Mouse (Mus musculus): ENCODE data around the gene Gm40193. TPM values are rescaled to one million over a fixed set of nuclear protein-coding genes. Genes with fewer than 3 reads are reported as not detected.

Gene Gm40193
- polyA plus RNA-seq, 1 experiment, result not detected

DNA sequence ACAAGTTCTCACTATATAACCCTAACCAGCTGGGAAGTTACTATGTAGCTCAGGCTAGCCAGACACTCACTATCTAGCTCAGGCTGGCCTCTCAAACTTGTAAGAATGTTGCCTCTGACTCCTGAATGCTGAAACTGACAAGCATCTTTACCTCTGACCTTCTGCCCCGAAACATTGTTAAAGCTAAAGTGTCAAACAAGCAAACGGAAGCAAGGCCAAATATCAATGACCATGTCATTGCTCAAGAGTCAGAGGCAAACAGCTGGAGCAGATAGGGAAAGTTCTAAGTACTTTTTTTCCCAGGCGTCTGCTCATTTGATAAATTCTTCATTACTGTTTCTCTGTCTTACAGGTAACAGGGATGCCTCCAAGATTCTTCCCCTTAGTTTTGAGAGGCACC, 30.7 kb downstream of the Gm40193 start:
- TF ChIP-seq POLR2A (IDR thresholded peaks at IDR 0.05; ENCODE audit: borderline replicate concordance, extremely low read depth, insufficient read depth, insufficient read length, poor library complexity, severe bottlenecking) (no peak), CTCF (IDR thresholded peaks at IDR 0.05; ENCODE audit: borderline replicate concordance, extremely low read depth, insufficient read depth, insufficient read length) (no peak)
- no peak for DNase-seq (ENCODE audit: low read depth)

- TF ChIP-seq POLR2A (IDR thresholded peaks at IDR 0.05; ENCODE audit: borderline replicate concordance, extremely low read depth, insufficient read depth, insufficient read length, poor library complexity, severe bottlenecking) (no peak), CTCF (IDR thresholded peaks at IDR 0.05; ENCODE audit: borderline replicate concordance, extremely low read depth, insufficient read depth, insufficient read length) (no peak)
- no peak for DNase-seq (ENCODE audit: low read depth)
Observed at GRCm38 (mm10) chr11:70500476-70500812, 32.3 kb downstream of the Gm40193 start.

- 0 out of 2 replicates have a peak, but pooled peaks have one; percentile 4 for TF ChIP-seq CTCF (IDR thresholded peaks at IDR 0.05; ENCODE audit: borderline replicate concordance, extremely low read depth, insufficient read depth, insufficient read length)
- no peak for TF ChIP-seq POLR2A (IDR thresholded peaks at IDR 0.05; ENCODE audit: borderline replicate concordance, extremely low read depth, insufficient read depth, insufficient read length, poor library complexity, severe bottlenecking)
- DNase-seq (ENCODE audit: low read depth), result no peak
Observed at GRCm38 (mm10) chr11:70499566-70500475, 32.9 kb downstream of the Gm40193 start.

DNA sequence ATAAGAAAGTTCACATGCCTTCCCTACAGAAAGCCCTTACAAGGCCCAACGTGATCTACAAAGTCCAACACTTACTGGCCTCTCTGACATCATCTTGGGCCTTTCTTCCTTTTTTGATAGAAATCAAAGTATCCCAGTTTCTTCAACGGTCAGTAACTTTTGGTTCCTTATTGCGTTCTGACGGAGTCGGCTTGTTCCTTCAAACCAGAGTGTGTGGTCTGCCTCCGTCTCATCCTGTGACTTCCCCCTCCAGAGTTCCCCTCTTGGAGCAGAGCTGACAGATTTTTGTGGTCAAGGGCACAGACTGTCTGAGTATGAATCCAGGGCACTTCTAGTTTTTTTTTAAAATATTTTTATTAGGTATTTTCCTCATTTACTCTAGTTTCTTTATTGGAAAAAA, 43.1 kb downstream of the Gm40193 start:
- DNase-seq (ENCODE audit: low read depth), result no peak
- TF ChIP-seq CTCF (IDR thresholded peaks at IDR 0.05; ENCODE audit: borderline replicate concordance, extremely low read depth, insufficient read depth, insufficient read length) (no peak), POLR2A (IDR thresholded peaks at IDR 0.05; ENCODE audit: borderline replicate concordance, extremely low read depth, insufficient read depth, insufficient read length, poor library complexity, severe bottlenecking) (no peak)

- no peak for DNase-seq (ENCODE audit: low read depth)
- no peak for TF ChIP-seq POLR2A (IDR thresholded peaks at IDR 0.05; ENCODE audit: borderline replicate concordance, extremely low read depth, insufficient read depth, insufficient read length, poor library complexity, severe bottlenecking)
- no peak for TF ChIP-seq CTCF (IDR thresholded peaks at IDR 0.05; ENCODE audit: borderline replicate concordance, extremely low read depth, insufficient read depth, insufficient read length)
Observed at GRCm38 (mm10) chr11:70489138-70489537, 43.6 kb downstream of the Gm40193 start.

DNA sequence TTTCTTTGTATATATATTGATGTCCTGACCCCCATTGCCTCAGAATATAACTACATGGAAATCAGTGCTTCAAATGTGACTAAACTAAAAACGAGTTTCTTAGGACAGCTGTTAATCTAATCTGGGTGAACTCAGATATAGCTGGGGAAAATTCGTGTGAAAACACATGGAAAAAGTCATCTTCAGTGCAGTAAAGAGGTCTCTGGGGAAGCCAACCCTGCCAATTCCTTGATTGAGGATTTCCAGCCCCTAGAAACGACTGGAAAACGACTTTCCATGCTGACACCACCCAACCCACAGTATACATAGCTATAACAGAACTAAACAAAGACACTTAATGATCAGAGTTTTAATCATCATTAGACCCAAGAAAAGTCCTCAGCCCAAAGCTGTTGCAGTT, 44.9 kb downstream of the Gm40193 start:
- TF ChIP-seq CTCF (IDR thresholded peaks at IDR 0.05; ENCODE audit: borderline replicate concordance, extremely low read depth, insufficient read depth, insufficient read length), result no peak
- TF ChIP-seq POLR2A (IDR thresholded peaks at IDR 0.05; ENCODE audit: borderline replicate concordance, extremely low read depth, insufficient read depth, insufficient read length, poor library complexity, severe bottlenecking), result no peak
- no peak for DNase-seq (ENCODE audit: low read depth)

- DNase-seq (ENCODE audit: low read depth), result peak; percentile 1
- no peak for TF ChIP-seq CTCF (IDR thresholded peaks at IDR 0.05; ENCODE audit: borderline replicate concordance, extremely low read depth, insufficient read depth, insufficient read length)
- TF ChIP-seq POLR2A (IDR thresholded peaks at IDR 0.05; ENCODE audit: borderline replicate concordance, extremely low read depth, insufficient read depth, insufficient read length, poor library complexity, severe bottlenecking), result no peak
Observed at GRCm38 (mm10) chr11:70485498-70485897, 47.2 kb downstream of the Gm40193 start.

Other genes starting within 250 kb of the Gm40193 start
- gene Alox12e, start 210.3 kb downstream of the Gm40193 start, polyA plus RNA-seq (2012; rRNA removed), result not detected in 2 replicates
- gene Alox15, start 180.9 kb downstream of the Gm40193 start, polyA plus RNA-seq (2012; rRNA removed), result 0.05 and 0.29 TPM in 2 replicates
- gene Pelp1, start 122.9 kb downstream of the Gm40193 start, polyA plus RNA-seq (2012; rRNA removed), result 31.2 and 34.2 TPM in 2 replicates
- 68.7 and 86.1 TPM in 2 replicates for gene Arrb2, start 100.3 kb downstream of the Gm40193 start, polyA plus RNA-seq (2012; rRNA removed)
- 28.1 and 31.8 TPM in 2 replicates for gene Med11, start 81.0 kb downstream of the Gm40193 start, polyA plus RNA-seq (2012; rRNA removed)
- 0.93 and 1.4 TPM in 2 replicates for gene Zmynd15, start 73.5 kb downstream of the Gm40193 start, polyA plus RNA-seq (2012; rRNA removed)
- gene Cxcl16, start 73.0 kb downstream of the Gm40193 start, polyA plus RNA-seq (2012; rRNA removed), result 3.1 and 3.5 TPM in 2 replicates
- 1.6 and 2.3 TPM in 2 replicates for gene Tm4sf5, start 27.7 kb downstream of the Gm40193 start, polyA plus RNA-seq (2012; rRNA removed)
- gene Vmo1, start 18.3 kb downstream of the Gm40193 start, polyA plus RNA-seq (2012; rRNA removed), result 0.14 and 0.15 TPM in 2 replicates
- 0.09 TPM in 1 of 2 replicates, not detected in the other for gene Gltpd2, start 13.7 kb downstream of the Gm40193 start, polyA plus RNA-seq (2012; rRNA removed)
- 405 and 560 TPM in 2 replicates for gene Psmb6, start 7.6 kb downstream of the Gm40193 start, polyA plus RNA-seq (2012; rRNA removed)
- 18.9 and 19.9 TPM in 2 replicates for gene Pld2, start 7.1 kb upstream of the Gm40193 start, polyA plus RNA-seq (2012; rRNA removed)
- 94.3 and 99.5 TPM in 2 replicates for gene Mink1, start 29.9 kb upstream of the Gm40193 start, polyA plus RNA-seq (2012; rRNA removed)
- not detected in 2 replicates for gene 4930544D05Rik, start 82.9 kb upstream of the Gm40193 start, polyA plus RNA-seq (2012; rRNA removed)
- 0.16 TPM in 1 of 2 replicates, not detected in the other for gene Chrne, start 86.3 kb upstream of the Gm40193 start, polyA plus RNA-seq (2012; rRNA removed)
- gene Gp1ba, start 106.2 kb upstream of the Gm40193 start, polyA plus RNA-seq (2012; rRNA removed), result 0.06 and 0.30 TPM in 2 replicates
- gene Rnf167, start 114.3 kb upstream of the Gm40193 start, polyA plus RNA-seq (2012; rRNA removed), result 91.1 and 127 TPM in 2 replicates
- gene Slc25a11, start 114.5 kb upstream of the Gm40193 start, polyA plus RNA-seq (2012; rRNA removed), result 129 and 149 TPM in 2 replicates
- 419 and 479 TPM in 2 replicates for gene Pfn1, start 121.7 kb upstream of the Gm40193 start, polyA plus RNA-seq (2012; rRNA removed)
- 23.0 and 24.1 TPM in 2 replicates for gene Eno3, start 124.3 kb upstream of the Gm40193 start, polyA plus RNA-seq (2012; rRNA removed)
- 56.3 and 76.0 TPM in 2 replicates for gene Spag7, start 136.5 kb upstream of the Gm40193 start, polyA plus RNA-seq (2012; rRNA removed)
- gene Camta2, start 155.2 kb upstream of the Gm40193 start, polyA plus RNA-seq (2012; rRNA removed), result 17.7 and 25.2 TPM in 2 replicates
- gene Inca1, start 167.2 kb upstream of the Gm40193 start, polyA plus RNA-seq (2012; rRNA removed), result 0.61 and 0.72 TPM in 2 replicates
- 15.7 and 23.0 TPM in 2 replicates for gene Kif1c, start 167.6 kb upstream of the Gm40193 start, polyA plus RNA-seq (2012; rRNA removed)
- 5.8 and 7.7 TPM in 2 replicates for gene Zfp3, start 231.3 kb upstream of the Gm40193 start, polyA plus RNA-seq (2012; rRNA removed)